Mouse (Mus musculus): ENCODE measurements around the gene Calhm3. TPM values are rescaled to one million over a fixed set of nuclear protein-coding genes. Genes with fewer than 3 reads are reported as not detected.
A peak's percentile ranks its signal among the peaks of the same experiment; 100 is the strongest.
"Not testable (repeated sequence)": the region's sequence is repeated elsewhere in the genome, so short reads cannot be mapped to it uniquely, and the experiment has no call there.

The Calhm3 gene
- polyA plus RNA-seq, 1 experiment = 0.30 TPM

DNA sequence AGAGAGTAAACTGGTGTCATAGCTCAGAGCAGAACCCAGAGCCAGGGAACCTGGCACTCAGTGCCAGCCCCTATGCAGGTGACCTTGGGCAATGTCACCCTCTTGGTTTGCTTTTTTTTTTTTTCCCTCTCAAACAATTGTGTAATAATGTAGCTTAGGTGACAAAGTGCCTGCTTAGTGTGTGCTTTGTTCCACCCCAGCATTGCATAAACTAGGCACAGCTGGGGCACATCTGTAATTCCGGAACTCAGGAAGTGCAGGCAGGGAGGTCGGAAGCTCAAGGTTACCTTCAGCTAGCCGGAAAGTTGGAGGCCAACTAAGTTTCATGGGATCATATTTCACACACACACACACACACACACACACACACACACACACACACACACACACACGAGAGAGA, 7.7 kb downstream of the Calhm3 start:
- TF ChIP-seq POLR2A (IDR thresholded peaks at IDR 0.05; ENCODE audit: control insufficient read depth, low read depth, low read length) (no peak), CTCF (IDR thresholded peaks at IDR 0.05; ENCODE audit: control insufficient read depth, insufficient read depth, insufficient replicate concordance, low read depth, low read length) (no peak)
- H3K4me3 ChIP-seq (ENCODE audit: control insufficient read depth, low read depth, low read length) = no peak overlapping the region
- no peak overlapping the region for H3K27ac ChIP-seq (ENCODE audit: control insufficient read depth, insufficient read depth, low read depth, low read length)
- H3K4me1 ChIP-seq (ENCODE audit: control insufficient read depth, insufficient read depth, low read length) = peaks cover 4% of the 10 kb centered on the region; the same call in 1 of the 2 replicates
- H3K27me3 ChIP-seq (ENCODE audit: control insufficient read depth, insufficient read depth, low read length) = no peaks in the 10 kb centered on the region
- no peaks in the 10 kb centered on the region for H3K36me3 ChIP-seq (ENCODE audit: control insufficient read depth, insufficient read depth, low read length)

DNA sequence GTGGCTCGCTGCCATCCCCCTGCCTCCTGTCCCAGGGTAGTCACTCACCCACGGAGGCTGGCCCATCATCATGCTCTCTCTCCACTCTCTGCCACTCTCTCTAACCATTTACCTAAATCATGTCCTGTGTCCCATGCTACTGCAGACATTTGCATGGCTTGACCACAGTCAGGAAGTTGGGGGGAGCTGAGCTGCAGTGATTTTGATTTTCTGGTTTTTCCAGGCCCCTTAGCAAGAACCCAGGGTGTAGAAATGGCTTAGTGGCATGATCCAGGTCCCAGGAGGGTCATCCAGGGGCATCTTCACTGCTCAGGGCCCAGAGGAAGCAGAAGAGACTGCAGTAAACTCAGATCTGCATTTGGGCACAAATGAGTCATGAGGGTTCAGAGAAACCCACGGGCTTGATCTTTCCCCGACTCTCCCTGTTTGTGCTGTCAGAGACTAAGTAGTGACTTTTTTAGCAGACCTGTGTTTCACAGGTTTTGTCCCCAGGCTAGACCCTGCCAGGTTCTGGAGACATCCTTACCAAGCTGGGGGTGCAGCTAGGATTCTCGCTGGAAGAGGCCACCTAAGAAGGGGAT, 9.2 kb downstream of the Calhm3 start:
- Histone ChIP-seq H3K36me3 (ENCODE audit: control insufficient read depth, insufficient read depth, low read length) (no peaks in the 10 kb centered on the region), H3K27me3 (ENCODE audit: control insufficient read depth, insufficient read depth, low read length) (no peaks in the 10 kb centered on the region), H3K27ac (ENCODE audit: control insufficient read depth, insufficient read depth, low read depth, low read length) (no peak overlapping the region), H3K4me3 (ENCODE audit: control insufficient read depth, low read depth, low read length) (no peak overlapping the region), H3K4me1 (ENCODE audit: control insufficient read depth, insufficient read depth, low read length) (peaks cover 4% of the 10 kb centered on the region; the same call in 1 of the 2 replicates)
- TF ChIP-seq POLR2A (IDR thresholded peaks at IDR 0.05; ENCODE audit: control insufficient read depth, low read depth, low read length) (no peak), CTCF (IDR thresholded peaks at IDR 0.05; ENCODE audit: control insufficient read depth, insufficient read depth, insufficient replicate concordance, low read depth, low read length) (no peak)

DNA sequence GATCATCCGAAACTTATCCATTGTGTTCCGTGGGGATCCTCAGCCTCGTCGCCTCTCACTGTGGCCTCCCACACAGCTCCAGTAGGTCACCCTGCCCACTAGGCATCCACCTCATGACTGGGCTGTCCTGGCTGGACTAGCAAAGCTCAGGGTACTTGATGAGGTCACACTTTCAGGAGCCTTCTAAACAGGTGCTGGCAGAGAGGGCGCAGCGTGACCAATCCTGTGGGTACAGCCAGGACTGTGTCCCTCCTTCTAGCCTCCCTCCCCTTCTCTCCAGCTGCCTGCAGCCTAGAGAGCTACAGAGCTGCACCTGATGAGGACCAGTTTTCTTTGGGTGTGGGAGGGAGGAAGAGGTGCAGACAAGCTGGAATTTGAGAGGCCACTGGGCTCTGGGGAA, 13.4 kb downstream of the Calhm3 start, which contains the start of gene Calhm1:
Calhm1 (minus strand) TSS at position 101 of the 400 bp plus-strand sequence.
- Histone ChIP-seq H3K36me3 (ENCODE audit: control insufficient read depth, insufficient read depth, low read length) (no peaks in the 10 kb centered on the region), H3K4me3 (ENCODE audit: control insufficient read depth, low read depth, low read length) (no peak within 1 kb of the TSS), H3K27me3 (ENCODE audit: control insufficient read depth, insufficient read depth, low read length) (no peaks in the 10 kb centered on the region), H3K4me1 (ENCODE audit: control insufficient read depth, insufficient read depth, low read length) (no peaks in the 10 kb centered on the region), H3K27ac (ENCODE audit: control insufficient read depth, insufficient read depth, low read depth, low read length) (no peak within 1 kb of the TSS)
- TF ChIP-seq CTCF (IDR thresholded peaks at IDR 0.05; ENCODE audit: control insufficient read depth, insufficient read depth, insufficient replicate concordance, low read depth, low read length) (no peak), POLR2A (IDR thresholded peaks at IDR 0.05; ENCODE audit: control insufficient read depth, low read depth, low read length) (no peak)

DNA sequence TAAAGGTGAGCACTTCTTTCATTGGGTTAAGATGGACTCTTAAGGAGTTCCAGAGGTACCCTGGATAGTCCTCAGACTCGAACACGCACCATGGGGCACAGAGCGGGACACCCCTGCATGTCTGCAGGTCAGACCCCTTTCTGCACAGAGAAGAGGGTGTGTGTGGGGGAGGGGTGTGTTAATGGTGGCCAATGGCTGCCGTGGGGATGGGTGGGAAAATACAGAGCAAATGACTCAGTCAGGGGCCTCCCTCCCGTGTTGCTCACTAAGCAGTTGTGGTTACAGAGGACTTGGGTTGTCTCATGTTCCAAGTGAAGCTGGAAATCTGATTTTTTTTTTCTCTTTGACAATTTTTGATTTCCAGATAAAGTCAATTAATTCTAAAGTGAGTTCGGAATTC, 15.1 kb downstream of the Calhm3 start:
- Histone ChIP-seq H3K4me3 (ENCODE audit: control insufficient read depth, low read depth, low read length) (no peak overlapping the region), H3K4me1 (ENCODE audit: control insufficient read depth, insufficient read depth, low read length) (peaks cover 3% of the 10 kb centered on the region), H3K36me3 (ENCODE audit: control insufficient read depth, insufficient read depth, low read length) (no peaks in the 10 kb centered on the region), H3K27ac (ENCODE audit: control insufficient read depth, insufficient read depth, low read depth, low read length) (no peak overlapping the region), H3K27me3 (ENCODE audit: control insufficient read depth, insufficient read depth, low read length) (no peaks in the 10 kb centered on the region)
- TF ChIP-seq POLR2A (IDR thresholded peaks at IDR 0.05; ENCODE audit: control insufficient read depth, low read depth, low read length) (no peak), CTCF (IDR thresholded peaks at IDR 0.05; ENCODE audit: control insufficient read depth, insufficient read depth, insufficient replicate concordance, low read depth, low read length) (no peak)

DNA sequence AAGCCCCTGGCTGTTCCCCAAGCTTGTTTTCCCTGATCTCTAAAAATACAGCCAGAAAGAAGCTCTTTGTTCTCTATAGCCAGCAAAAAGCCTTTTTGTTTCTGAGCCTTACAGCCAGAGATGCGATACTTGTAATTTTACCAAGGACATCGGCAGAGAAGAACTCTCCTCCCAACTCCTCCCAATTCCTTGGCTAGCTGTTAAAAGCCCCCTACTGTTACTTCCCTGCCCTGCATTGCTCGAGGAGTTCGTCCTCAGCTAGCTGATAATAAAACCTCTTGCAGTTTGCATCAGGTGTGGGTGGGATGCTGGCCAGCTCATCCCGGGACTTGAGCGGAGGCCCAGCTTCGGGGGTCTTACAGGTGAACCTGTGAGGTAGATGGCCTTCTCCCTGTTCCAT, 18.0 kb downstream of the Calhm3 start:
- not testable (repeated sequence) for H3K27me3 ChIP-seq (ENCODE audit: control insufficient read depth, insufficient read depth, low read length); H3K4me3 ChIP-seq (ENCODE audit: control insufficient read depth, low read depth, low read length); H3K36me3 ChIP-seq (ENCODE audit: control insufficient read depth, insufficient read depth, low read length); H3K27ac ChIP-seq (ENCODE audit: control insufficient read depth, insufficient read depth, low read depth, low read length); H3K4me1 ChIP-seq (ENCODE audit: control insufficient read depth, insufficient read depth, low read length)

DNA sequence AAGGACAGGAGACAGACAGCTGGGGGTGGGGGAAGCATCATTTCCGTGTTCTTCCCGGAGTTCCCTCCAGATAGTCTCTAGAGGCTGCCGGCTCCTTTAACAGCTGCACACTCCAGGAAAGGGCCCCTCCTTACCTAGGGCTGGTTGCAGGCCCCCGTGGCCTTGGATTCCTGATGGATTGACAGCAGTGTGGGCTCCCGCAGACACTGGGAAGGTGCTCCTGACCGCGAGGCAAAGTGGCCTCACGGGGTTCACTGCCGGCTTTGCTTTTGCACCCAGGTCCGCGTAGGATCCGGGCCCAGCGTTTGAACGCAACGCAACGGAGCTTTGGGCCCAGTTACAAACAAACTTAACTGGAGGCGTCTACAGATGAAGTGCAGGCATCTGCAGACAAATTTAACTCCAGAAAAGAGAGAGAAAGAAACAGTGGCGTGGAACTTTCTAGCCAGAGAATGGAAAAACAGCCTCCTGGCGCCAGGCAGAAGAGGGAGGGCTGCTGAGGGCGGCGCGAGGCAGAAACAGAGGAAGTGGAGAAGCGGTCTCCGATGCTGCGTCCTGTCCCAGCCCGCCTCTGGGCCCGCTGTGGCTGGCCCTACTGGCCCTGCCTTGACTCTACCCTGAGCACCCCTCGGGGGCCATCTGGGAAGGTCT, 19.7 kb downstream of the Calhm3 start, which contains the start of gene Calhm2:
Calhm2 (minus strand) TSS at position 524 of the 651 bp plus-strand sequence.
- H3K4me3 ChIP-seq (ENCODE audit: control insufficient read depth, low read depth, low read length) = peak within 1 kb of the TSS; percentile 71
- peak within 1 kb of the TSS; percentile 82 for H3K27ac ChIP-seq (ENCODE audit: control insufficient read depth, insufficient read depth, low read depth, low read length)
- H3K4me1 ChIP-seq (ENCODE audit: control insufficient read depth, insufficient read depth, low read length) = peaks cover 3% of the 10 kb centered on the region
- H3K36me3 ChIP-seq (ENCODE audit: control insufficient read depth, insufficient read depth, low read length) = no peaks in the 10 kb centered on the region
- TF ChIP-seq CTCF (IDR thresholded peaks at IDR 0.05; ENCODE audit: control insufficient read depth, insufficient read depth, insufficient replicate concordance, low read depth, low read length) = no peak
- no peak for TF ChIP-seq POLR2A (IDR thresholded peaks at IDR 0.05; ENCODE audit: control insufficient read depth, low read depth, low read length)
- no peaks in the 10 kb centered on the region for H3K27me3 ChIP-seq (ENCODE audit: control insufficient read depth, insufficient read depth, low read length)

DNA sequence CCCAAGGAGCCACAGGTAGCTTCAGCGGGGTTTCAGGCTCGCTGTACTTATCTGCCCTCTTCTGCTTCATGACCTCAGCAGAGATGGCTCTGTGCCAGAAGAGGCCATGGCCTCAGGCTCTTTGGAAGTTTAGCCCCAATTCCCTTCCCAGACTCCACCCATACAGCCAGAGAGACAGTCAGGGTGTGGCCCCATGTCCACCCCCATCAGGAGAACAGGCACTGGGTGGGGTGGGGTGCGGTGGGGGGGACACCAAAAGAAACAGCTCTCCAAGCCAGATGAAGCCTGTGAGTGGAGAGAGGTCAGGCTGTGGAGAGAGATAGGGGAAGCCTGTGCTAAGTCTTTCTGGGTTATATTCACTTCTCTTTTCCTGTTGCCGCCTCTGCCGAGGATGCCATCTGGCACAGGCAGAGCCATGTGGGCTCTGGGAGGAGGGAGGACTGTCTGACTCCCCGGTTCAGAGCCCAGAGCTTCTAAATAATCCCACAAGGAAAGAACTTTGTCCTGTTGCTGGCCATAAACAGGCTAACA, 20.4 kb downstream of the Calhm3 start:
- H3K27me3 ChIP-seq (ENCODE audit: control insufficient read depth, insufficient read depth, low read length) = no peaks in the 10 kb centered on the region
- peak overlapping the region; percentile 82 for H3K27ac ChIP-seq (ENCODE audit: control insufficient read depth, insufficient read depth, low read depth, low read length)
- no peak for TF ChIP-seq POLR2A (IDR thresholded peaks at IDR 0.05; ENCODE audit: control insufficient read depth, low read depth, low read length)
- no peaks in the 10 kb centered on the region for H3K36me3 ChIP-seq (ENCODE audit: control insufficient read depth, insufficient read depth, low read length)
- H3K4me1 ChIP-seq (ENCODE audit: control insufficient read depth, insufficient read depth, low read length) = peaks cover 3% of the 10 kb centered on the region
- peak overlapping the region; percentile 55 for H3K4me3 ChIP-seq (ENCODE audit: control insufficient read depth, low read depth, low read length)

Data from testis, adult 2 months (tissue).